Mouse (Mus musculus) liver, postnatal 0 days (tissue): ENCODE results near the gene Fance. TPM values are rescaled to one million over a fixed set of nuclear protein-coding genes. Genes with fewer than 3 reads are reported as not detected.

ENCODE experiments used
- ATAC-seq: fragments of 200-750 bp; cut with Nextera tagmentation; 2 replicates; pipeline ENCODE4 v1.8.0; 2017; ENCODE audit warnings: mild to moderate bottlenecking, moderate library complexity
- DNase-seq: peaks from one replicate; pipeline ENCODE4 v3.0.0-alpha.2; 2016
- H3K27ac ChIP-seq: fragments of 300-500 bp; sonication (generic); 2 replicates; pipeline ENCODE4 v1.5.1; 2014; ENCODE audit warnings: antibody characterized with exemption, moderate library complexity, mild to moderate bottlenecking, low read depth
- H3K27me3 ChIP-seq: fragments of 300-500 bp; sonication (generic); 2 replicates; pipeline ENCODE4 v1.6.1; 2014; ENCODE audit warnings: low read length, control low read depth, mixed read lengths; ENCODE audit not compliant: insufficient read depth
- H3K36me3 ChIP-seq: fragments of 300-500 bp; sonication (generic); replicated peaks from 2 replicates; pipeline ENCODE4 v1.6.1; 2014; ENCODE audit warnings: mild to moderate bottlenecking, control low read depth, low read length, moderate library complexity, mixed read lengths; ENCODE audit not compliant: insufficient read depth
- H3K4me1 ChIP-seq: fragments of 300-500 bp; sonication (generic); 2 replicates; pipeline ENCODE4 v1.6.1; 2014; ENCODE audit warnings: antibody characterized with exemption, mild to moderate bottlenecking, control low read depth; ENCODE audit not compliant: insufficient read depth
- H3K4me2 ChIP-seq: fragments of 300-500 bp; sonication (generic); 2 replicates; pipeline ENCODE4 v1.6.1; 2014; ENCODE audit warnings: low read depth, mild to moderate bottlenecking, low read length, moderate library complexity, mixed read lengths
- H3K4me3 ChIP-seq: fragments of 300-500 bp; sonication (generic); 2 replicates; pipeline ENCODE4 v1.5.1; 2014; ENCODE audit warnings: low read depth, low read length
- H3K9ac ChIP-seq: fragments of 300-500 bp; sonication (generic); replicated peaks from 2 replicates; pipeline ENCODE4 v1.6.1; 2014; ENCODE audit warnings: mild to moderate bottlenecking, moderate library complexity
- H3K9me3 ChIP-seq: fragments of 300-500 bp; sonication (generic); 2 replicates; pipeline ENCODE4 v1.6.1; 2016; ENCODE audit warnings: mild to moderate bottlenecking, control low read depth, low read length, mixed read lengths
- CTCF ChIP-seq: sonication (generic); IDR thresholded peaks from 2 replicates; pipeline ENCODE4 v1.5.1; 2016; ENCODE audit warnings: antibody characterized with exemption, low read depth
- EP300 ChIP-seq: IDR thresholded peaks from 2 replicates; pipeline ENCODE4 v1.6.1; 2016; ENCODE audit warnings: antibody characterized with exemption, low read depth, mild to moderate bottlenecking
- WGBS: fragments of 180-500 bp; shearing (Covaris S2); extraction: QIAGEN DNeasy Blood & Tissue Kit; methylation state at CpG from one replicate; pipeline ENCODE4 v1.1.7; 2014; ENCODE audit not compliant: insufficient replicate concordance; 5-methylcytosine and 5-hydroxymethylcytosine counted together
- polyA plus RNA-seq: library from polyadenylated mRNA; unstranded; fragments of >200 nt; fragmentation: Nextera tagmentation; extraction: Ambion mirVana; gene quantifications from 2 replicates; pipeline ENCODE4 v1.2.1, GENCODE M21; 2015

Gene Fance
- polyA plus RNA-seq = 6.7 and 7.1 TPM in 2 replicates

DNA sequence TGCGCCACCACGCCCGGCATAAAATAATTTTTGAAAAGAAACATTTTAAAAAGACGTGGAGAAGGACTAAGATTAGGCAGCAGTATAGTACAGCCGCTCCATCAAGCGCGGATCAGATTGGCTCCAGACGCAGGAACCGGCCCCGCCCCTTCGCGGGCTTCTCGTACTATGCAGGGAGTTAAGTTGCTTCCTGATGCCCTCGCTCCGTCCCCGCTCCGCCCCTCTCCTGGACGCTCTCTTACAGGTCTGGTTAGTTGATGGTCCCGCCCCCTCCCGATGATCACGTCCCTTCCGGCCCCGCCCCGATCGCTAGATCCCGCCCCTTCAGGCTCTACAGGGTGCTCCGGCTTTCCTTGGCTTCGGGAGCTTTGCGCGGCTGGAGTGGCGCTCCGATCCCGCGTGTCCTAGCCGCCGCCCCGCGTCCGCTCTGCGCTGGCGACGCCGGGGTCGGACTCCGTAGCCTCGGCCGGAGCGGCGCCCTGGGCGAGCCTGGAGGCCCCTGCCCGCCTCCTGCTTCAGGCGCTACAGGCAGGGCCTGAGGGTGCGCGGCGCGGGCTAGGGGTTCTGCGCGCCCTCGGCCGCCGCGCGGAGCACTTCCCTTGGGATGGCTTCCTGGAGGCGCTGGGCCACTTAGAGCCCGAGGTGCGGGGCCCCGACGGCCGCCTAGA lies at the start of gene Fance:
Gene Fance, plus strand, starts transcription at position 308 of the 668 bp plus-strand sequence.
- DNase-seq (peak; percentile 99), ATAC-seq (peak; percentile 97)
- peak within 1 kb of the TSS; percentile 91 for H3K4me3 ChIP-seq
- peak within 1 kb of the TSS; percentile 99 for H3K4me2 ChIP-seq
- no peaks in the 10 kb centered on the region for H3K27me3 ChIP-seq
- TF ChIP-seq EP300 (no peak), CTCF (no peak)
- WGBS = under 1% methylated on average over 66 of the region's 69 CpGs
- H3K4me1 ChIP-seq = peaks cover 19% of the 10 kb centered on the region
- H3K9ac ChIP-seq = peak within 1 kb of the TSS; percentile 88
- peaks cover 7% of the 10 kb centered on the region for H3K36me3 ChIP-seq
- H3K27ac ChIP-seq = peak within 1 kb of the TSS; percentile 83
- H3K9me3 ChIP-seq = no peaks in the 10 kb centered on the region

DNA sequence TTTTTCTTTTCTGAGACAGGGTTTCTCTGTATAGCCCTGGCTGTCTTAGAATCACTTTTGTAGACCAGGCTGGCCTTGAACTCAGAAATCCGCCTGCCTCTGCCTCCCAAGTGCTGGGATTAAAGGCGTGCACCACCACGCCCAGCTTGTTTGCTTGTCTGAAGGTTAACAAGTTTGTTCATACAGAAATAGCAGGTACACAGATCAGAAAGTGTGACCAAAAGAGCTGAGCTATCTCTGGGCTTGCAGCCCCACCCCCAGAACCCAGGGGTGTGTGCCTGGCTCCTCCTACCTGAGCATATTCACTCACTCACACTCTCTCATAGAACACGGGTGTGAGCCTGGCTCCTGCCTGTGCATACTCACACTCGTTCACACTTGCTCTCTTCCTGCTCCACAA lies 46.1 kb upstream of the Fance start:
- no peak overlapping the region for H3K4me2 ChIP-seq
- ATAC-seq (no peak), DNase-seq (no peak)
- H3K9ac ChIP-seq = no peak overlapping the region
- 68% methylated on average over 5 of the region's 5 CpGs for WGBS
- H3K4me1 ChIP-seq = no peaks in the 10 kb centered on the region; the same call in 1 of the 2 replicates
- H3K36me3 ChIP-seq = no peaks in the 10 kb centered on the region
- no peaks in the 10 kb centered on the region for H3K27me3 ChIP-seq
- H3K9me3 ChIP-seq = no peaks in the 10 kb centered on the region
- H3K27ac ChIP-seq = no peak overlapping the region
- no peak overlapping the region for H3K4me3 ChIP-seq
- TF ChIP-seq EP300 = no peak
- TF ChIP-seq CTCF = no peak

DNA sequence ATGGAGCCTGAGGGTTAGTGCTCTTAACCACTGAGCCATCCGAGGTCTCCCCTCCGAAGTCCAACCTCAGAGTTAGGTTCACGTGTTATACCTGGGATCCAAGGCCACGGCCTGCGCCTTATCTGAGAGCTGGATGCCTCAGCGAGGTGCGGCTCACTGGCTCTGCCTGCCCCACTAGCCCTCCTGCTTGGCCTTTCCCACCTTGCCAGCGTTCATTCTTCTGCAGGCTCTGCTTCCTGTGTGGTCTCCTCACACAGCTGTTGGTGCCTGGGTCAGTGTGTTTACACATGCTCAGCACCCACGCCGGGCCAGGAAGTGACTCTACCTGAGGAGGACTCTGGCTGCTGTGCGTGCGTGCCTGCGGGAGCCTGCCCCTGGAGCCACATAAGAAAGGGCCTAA lies 43.2 kb upstream of the Fance start:
- Histone ChIP-seq H3K4me3 (no peak overlapping the region), H3K9ac (no peak overlapping the region), H3K9me3 (no peaks in the 10 kb centered on the region), H3K27ac (no peak overlapping the region), H3K27me3 (no peaks in the 10 kb centered on the region), H3K36me3 (no peaks in the 10 kb centered on the region), H3K4me2 (no peak overlapping the region), H3K4me1 (no peaks in the 10 kb centered on the region; the same call in 1 of the 2 replicates)
- ATAC-seq (no peak), DNase-seq (no peak)
- 45% methylated on average over 13 of the region's 13 CpGs for WGBS
- no peak for TF ChIP-seq CTCF
- no peak for TF ChIP-seq EP300

DNA sequence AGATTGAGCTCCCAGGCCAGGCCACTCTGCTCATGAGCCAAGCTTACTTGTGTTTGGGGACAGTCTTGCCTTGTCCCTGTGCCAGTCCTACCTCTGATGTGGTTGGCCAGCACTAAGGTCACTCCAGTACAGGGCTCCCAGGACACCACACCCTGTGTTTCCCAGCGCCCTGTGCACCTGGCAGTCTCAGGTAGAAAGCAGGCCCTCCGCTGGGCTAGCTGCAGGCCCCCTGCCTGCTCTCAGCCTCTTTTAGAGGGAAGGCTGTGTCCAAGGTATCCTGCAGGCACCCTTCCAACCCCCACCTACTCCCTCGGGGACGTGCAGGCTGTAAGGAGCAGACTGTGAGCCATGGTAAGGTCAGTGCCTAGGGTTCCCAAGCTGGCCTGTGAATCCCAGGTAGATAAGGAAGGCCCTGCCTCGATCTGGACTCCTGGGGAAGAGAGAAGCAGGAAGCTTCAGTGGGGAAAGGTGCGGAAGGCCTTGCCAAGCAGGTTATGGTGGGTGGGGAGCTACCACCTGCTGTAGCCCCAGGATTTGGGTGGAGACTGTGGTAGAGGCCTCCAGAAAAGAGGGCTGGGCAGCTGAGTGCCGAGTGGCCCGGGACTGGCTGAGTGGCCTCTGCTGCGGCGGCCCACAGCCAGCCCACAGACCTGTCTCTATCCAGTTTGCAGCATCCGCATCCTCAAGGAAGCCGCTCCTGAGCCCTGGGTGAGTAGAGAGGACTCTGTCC lies 41.6 kb upstream of the Fance start:
- Histone ChIP-seq H3K4me2 (no peak overlapping the region), H3K9me3 (no peaks in the 10 kb centered on the region), H3K36me3 (0 out of 2 replicates have a peak, but pooled peaks cover 2% of the 10 kb centered on the region), H3K4me3 (no peak overlapping the region), H3K4me1 (no peaks in the 10 kb centered on the region; the same call in 1 of the 2 replicates), H3K27ac (no peak overlapping the region), H3K27me3 (no peaks in the 10 kb centered on the region), H3K9ac (no peak overlapping the region)
- no peak for TF ChIP-seq CTCF
- no peak for TF ChIP-seq EP300
- ATAC-seq (no peak), DNase-seq (no peak)
- 79% methylated on average over 12 of the region's 12 CpGs for WGBS

DNA sequence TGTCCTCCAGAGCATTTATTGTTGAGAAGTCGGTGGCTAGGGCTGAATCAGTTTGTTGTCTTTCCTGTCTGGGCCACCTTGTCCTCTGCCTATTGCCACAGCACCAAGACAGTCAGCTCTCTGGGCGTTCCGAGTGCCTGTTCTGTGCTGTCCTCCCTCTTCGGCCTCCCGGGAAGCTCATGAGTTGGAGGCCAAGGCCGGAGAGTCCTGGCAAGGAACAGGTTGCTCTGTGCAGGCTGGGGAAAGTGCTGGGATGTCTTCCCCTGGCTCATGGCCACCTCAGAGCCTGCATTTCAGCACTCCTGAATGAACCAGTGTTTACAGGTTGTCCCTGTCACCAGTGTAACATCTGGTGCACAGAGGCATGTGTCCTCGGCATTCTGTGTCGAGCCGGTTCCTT lies 41.0 kb upstream of the Fance start:
- peaks cover 1% of the 10 kb centered on the region; the same call in 1 of the 2 replicates for H3K4me1 ChIP-seq

DNA sequence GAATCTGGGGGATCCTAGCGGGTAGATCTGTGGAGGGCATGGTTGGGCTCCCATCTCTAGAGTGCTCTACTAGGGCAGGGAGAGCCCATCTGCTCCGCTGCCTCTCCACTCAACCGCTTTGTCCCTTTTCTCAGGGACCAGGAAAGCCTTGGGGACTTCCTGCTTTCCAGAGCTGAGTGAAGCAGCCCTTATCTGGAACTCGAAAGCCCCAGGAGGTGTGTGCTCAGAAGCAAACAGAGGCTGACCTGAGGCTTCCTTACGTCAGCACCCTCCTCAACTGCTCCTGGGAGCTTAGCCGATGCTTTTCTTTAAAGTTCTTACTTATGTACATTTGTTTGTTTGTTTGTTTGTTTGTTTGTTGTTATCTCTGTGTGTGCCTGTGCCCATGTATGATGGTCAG lies 40.5 kb upstream of the Fance start:
- H3K36me3 ChIP-seq = 0 out of 2 replicates have a peak, but pooled peaks cover 2% of the 10 kb centered on the region
- peaks cover 6% of the 10 kb centered on the region for H3K4me1 ChIP-seq
- H3K9ac ChIP-seq = no peak overlapping the region
- ATAC-seq (no peak), DNase-seq (no peak)
- WGBS = 71% methylated on average over 6 of the region's 6 CpGs
- no peak overlapping the region for H3K27ac ChIP-seq
- H3K4me3 ChIP-seq = no peak overlapping the region
- H3K27me3 ChIP-seq = no peaks in the 10 kb centered on the region
- no peak overlapping the region for H3K4me2 ChIP-seq
- TF ChIP-seq CTCF = no peak
- no peak for TF ChIP-seq EP300
- H3K9me3 ChIP-seq = no peaks in the 10 kb centered on the region

More for the DNA sequence above, 41.0 kb upstream of the Fance start:
- no peak overlapping the region for H3K9ac ChIP-seq
- H3K4me3 ChIP-seq = no peak overlapping the region
- H3K36me3 ChIP-seq = 0 out of 2 replicates have a peak, but pooled peaks cover 2% of the 10 kb centered on the region
- whole genome bisulfite sequencing = 78% methylated on average over 9 of the region's 9 CpGs
- TF ChIP-seq EP300 (no peak), CTCF (no peak)
- no peaks in the 10 kb centered on the region for H3K9me3 ChIP-seq
- ATAC-seq (no peak), DNase-seq (no peak)
- H3K27ac ChIP-seq = no peak overlapping the region
- H3K4me2 ChIP-seq = no peak overlapping the region
- no peaks in the 10 kb centered on the region for H3K27me3 ChIP-seq
